Mouse (Mus musculus) heart, postnatal 14 days (tissue): ENCODE data around the gene Gid8. TPM values are rescaled to one million over a fixed set of nuclear protein-coding genes. Genes with fewer than 3 reads are reported as not detected.
"Not testable (repeated sequence)": the region's sequence is repeated elsewhere in the genome, so short reads cannot be mapped to it uniquely, and the experiment has no call there.

ENCODE experiments used
- DNase-seq, 2 experiments: peaks; one replicate each; pipeline ENCODE4 v3.0.0; 2021 to 2022
- intact Hi-C: fragments of 180-260 bp; cut with DNase I; formaldehyde crosslinking; loops from one replicate; pipeline ENCODE4 v1.15.1; 2025
- total RNA-seq, 2 experiments: library from RNA; stranded (reverse); gene quantifications; 2 replicates each; pipeline ENCODE4 v1.2.3; 2021

Gene Gid8
- total RNA-seq, 2 experiments from 2014 or later, result 64.7 to 69.6 TPM

GRCm38 (mm10) chr2:180709023-180709922 lies 644 bp upstream of the Gid8 start:
- intact Hi-C loops, result no loop called here
- no peak for DNase-seq

- intact Hi-C loops, result loop anchor here (2.0 kb wide), 1 partner anchor 32 kb away; no protein-coding TSS in a partner anchor
- no peak for DNase-seq
These were observed 599 bp downstream of the Gid8 start for GRCm38 (mm10) chr2:180710276-180711155.

- no peak for DNase-seq
These were observed 1.6 kb downstream of the Gid8 start for GRCm38 (mm10) chr2:180711527-180711926.

GRCm38 (mm10) chr2:180712037-180712689 lies 2.2 kb downstream of the Gid8 start:
- DNase-seq, result no peak
- intact Hi-C loops, result no loop called here

More at GRCm38 (mm10) chr2:180711527-180711926, 1.6 kb downstream of the Gid8 start:
- intact Hi-C loops, result loop anchor here (2.0 kb wide), 1 partner anchor 33 kb away; no protein-coding TSS in a partner anchor

GRCm38 (mm10) chr2:180722748-180723147 lies 12.8 kb downstream of the Gid8 start:
- DNase-seq, result not testable (repeated sequence)
- intact Hi-C loops, result loop anchor here (5.0 kb wide), 1 partner anchor 40 kb away; no protein-coding TSS in a partner anchor

GRCm38 (mm10) chr2:180723865-180724264 lies 13.9 kb downstream of the Gid8 start:
- intact Hi-C loops, result loop anchor here (5.0 kb wide), 1 partner anchor 42 kb away; no protein-coding TSS in a partner anchor

GRCm38 (mm10) chr2:180724585-180725413 lies 14.9 kb downstream of the Gid8 start, which contains the start of gene Slc17a9:
TSS of gene Slc17a9 (plus strand) at chr2:180725263.
- intact Hi-C loops, result loop anchor here (5.0 kb wide), 1 partner anchor 42 kb away; no protein-coding TSS in a partner anchor

More at GRCm38 (mm10) chr2:180723865-180724264, 13.9 kb downstream of the Gid8 start:
- no peak for DNase-seq

GRCm38 (mm10) chr2:180725414-180725778 lies 15.5 kb downstream of the Gid8 start:
- intact Hi-C loops, result no loop called here
- DNase-seq, result no peak

More at GRCm38 (mm10) chr2:180724585-180725413, 14.9 kb downstream of the Gid8 start, which contains the start of gene Slc17a9:
- peak; percentile 49 to 53 for DNase-seq

GRCm38 (mm10) chr2:180725856-180726629 lies 16.1 kb downstream of the Gid8 start:
- intact Hi-C loops, result no loop called here
- DNase-seq, result no peak

- no peak for DNase-seq
- intact Hi-C loops, result no loop called here
These were observed 16.9 kb downstream of the Gid8 start for GRCm38 (mm10) chr2:180726658-180727442.

GRCm38 (mm10) chr2:180727613-180728021 lies 17.7 kb downstream of the Gid8 start:
- DNase-seq, result no peak
- intact Hi-C loops, result no loop called here

- no peak for DNase-seq
- intact Hi-C loops, result no loop called here
These were observed 21.1 kb downstream of the Gid8 start for GRCm38 (mm10) chr2:180731036-180731435.

GRCm38 (mm10) chr2:180731984-180732383 lies 22.1 kb downstream of the Gid8 start:
- DNase-seq, result no peak
- intact Hi-C loops, result no loop called here

GRCm38 (mm10) chr2:180735232-180735631 lies 25.3 kb downstream of the Gid8 start:
- DNase-seq, result no peak
- intact Hi-C loops, result no loop called here

GRCm38 (mm10) chr2:180737984-180738383 lies 28.1 kb downstream of the Gid8 start:
- intact Hi-C loops, result no loop called here
- DNase-seq, result no peak

- DNase-seq, result no peak
- intact Hi-C loops, result loop anchor here (10.0 kb wide), 1 partner anchor 266 kb away; no protein-coding TSS in a partner anchor
These were observed 30.4 kb downstream of the Gid8 start for GRCm38 (mm10) chr2:180740349-180740748.

GRCm38 (mm10) chr2:180741421-180741820 lies 31.5 kb downstream of the Gid8 start:
- intact Hi-C loops, result loop anchor here (10.0 kb wide), 1 partner anchor 267 kb away; no protein-coding TSS in a partner anchor
- no peak for DNase-seq
